Mouse (Mus musculus) splenic B cell, adult 2 months (primary cell): ENCODE results near the gene Ankrd1.
A peak's percentile ranks its signal among the peaks of the same experiment; 100 is the strongest.

Experiments
- DNase-seq: peaks from one replicate; pipeline ENCODE4 v3.0.0-alpha.2; 2011; ENCODE audit warnings: low read depth, low spot score
- H3K27me3 ChIP-seq: 2 replicates; pipeline ENCODE4 v1.6.1; 2012; ENCODE audit warnings: mild to moderate bottlenecking, low read length, moderate library complexity, mixed read lengths; ENCODE audit not compliant: control insufficient read depth, poor library complexity, insufficient read depth, severe bottlenecking
- H3K36me3 ChIP-seq: 2 replicates; pipeline ENCODE4 v1.6.1; 2012; ENCODE audit warnings: mild to moderate bottlenecking, low read length, moderate library complexity, mixed read lengths; ENCODE audit not compliant: control insufficient read depth, poor library complexity, insufficient read depth, severe bottlenecking

Ankrd1 gene

DNA sequence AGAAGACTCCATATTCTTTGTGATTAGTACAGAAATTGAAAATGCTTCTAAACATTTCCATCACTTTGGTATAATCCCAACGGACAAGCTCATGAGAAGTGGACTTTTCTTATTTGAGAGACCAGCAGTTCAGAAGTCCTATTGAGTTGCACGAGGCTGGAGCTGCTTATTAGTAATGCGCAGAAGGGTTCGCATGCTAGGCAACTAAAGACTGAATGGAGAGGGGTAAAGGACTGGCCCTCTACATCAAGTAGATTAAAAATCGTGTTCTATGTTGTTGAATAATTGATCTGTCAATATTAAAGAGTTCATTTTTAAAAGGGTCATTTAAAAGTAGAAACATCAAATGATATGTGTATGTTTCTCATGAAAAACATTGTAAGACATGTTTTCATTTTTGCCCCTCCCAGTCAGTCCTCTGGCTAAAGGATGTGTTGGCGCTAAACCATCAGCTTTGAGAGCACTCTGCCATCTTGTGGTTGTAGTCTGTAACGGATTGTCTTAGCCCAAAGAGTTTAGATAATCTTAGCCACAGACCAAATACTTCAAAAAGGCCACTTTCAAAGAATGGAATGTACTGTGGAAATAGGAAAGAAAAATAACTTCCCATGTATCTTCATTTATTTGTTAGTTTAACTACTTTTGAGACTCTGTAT is 37.2 kb downstream of the Ankrd1 start:
- no peaks in the 10 kb centered on the region for H3K36me3 ChIP-seq
- DNase-seq, result peak; percentile 81
- no peaks in the 10 kb centered on the region for H3K27me3 ChIP-seq

DNA sequence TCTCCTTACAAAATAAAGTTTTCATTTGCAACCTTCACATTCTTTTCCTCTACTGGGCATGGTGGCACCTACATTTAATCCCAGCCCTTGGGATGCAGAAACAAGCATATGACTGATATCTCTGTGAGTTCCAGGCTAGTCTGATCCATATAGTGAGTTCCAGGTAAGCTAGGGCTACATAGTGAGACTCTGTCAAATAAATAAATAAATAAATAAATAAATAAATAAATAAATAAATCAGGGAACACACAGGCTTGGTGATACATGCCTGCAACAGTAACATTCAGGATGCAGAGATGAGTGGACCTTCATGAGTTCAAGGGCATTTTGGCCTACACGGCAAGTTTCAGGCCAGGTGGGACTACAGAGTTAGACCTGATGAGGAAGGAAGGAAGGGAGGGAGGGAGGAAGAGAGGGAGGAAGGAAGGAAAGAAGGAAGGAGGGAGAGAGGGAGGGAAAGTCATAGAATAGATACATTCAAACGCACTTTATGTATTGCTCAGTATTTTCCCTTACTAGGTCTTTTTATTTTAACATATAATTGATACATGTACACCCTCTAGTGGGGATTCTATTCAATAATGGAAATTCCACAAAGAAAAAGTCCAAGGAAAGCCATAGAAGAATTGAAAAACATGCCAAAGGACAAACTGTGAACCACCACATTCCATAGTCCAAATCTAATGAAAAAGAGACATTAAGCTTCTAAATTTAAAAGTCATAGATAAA is 56.9 kb downstream of the Ankrd1 start:
- DNase-seq, result no peak
- Histone ChIP-seq H3K27me3 (no peaks in the 10 kb centered on the region), H3K36me3 (no peaks in the 10 kb centered on the region)
